Mouse (Mus musculus): ENCODE measurements around the gene Mgat4a.

DNA sequence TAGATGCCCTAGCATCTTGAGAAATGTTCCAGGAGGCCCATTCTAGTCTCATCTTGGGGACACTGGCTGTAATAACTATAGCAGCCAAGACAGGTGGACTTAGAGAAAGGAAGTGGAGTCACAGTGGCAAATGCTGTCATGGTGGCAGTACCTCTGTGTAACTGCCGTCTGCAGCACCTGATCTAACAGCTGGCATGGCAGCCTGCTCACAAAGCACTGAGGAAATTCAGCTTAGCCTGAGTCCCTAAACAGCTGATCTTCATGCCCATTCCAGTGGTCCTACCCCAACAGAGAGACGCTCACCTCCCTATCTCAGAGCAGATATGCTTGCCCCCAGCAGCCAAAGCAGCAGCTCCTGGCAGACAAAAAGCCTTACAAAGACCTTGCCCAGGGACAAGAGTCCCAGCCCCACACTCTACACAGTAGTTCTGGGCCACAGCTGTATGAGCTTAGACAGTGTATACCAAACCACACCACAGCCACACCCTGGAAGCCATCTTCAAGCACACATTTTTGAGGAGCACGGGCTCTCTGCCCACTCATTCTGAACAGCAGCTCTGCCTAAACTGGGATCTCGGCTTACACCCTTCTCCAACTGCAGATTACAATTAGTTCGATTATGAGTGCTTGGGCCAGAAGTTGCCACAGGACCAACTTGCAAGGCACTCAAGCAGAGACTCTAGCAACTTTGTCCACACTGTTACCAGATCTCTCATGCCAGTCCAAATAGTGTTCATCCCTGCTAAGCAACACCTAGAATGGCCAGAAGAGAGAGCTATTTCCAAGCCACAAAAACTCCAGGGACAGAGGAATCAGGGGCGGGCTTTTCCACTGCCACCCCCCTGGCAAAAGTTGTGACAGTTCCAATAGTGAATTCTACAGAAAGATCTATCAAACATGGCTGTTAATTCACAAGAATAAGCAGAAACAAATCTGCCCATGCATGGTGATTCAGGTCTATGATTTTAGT lies 69.4 kb downstream of the Mgat4a start:
- TF ChIP-seq TAL1 (IDR thresholded peaks at IDR 0.05; ENCODE audit: low read length): no peak
- TF ChIP-seq GATA1 (IDR thresholded peaks at IDR 0.05; ENCODE audit: low read length): no peak

Measured in erythroblast, embryonic 14.5 days (primary cell).